Mouse (Mus musculus): ENCODE data around the gene Frmd4b.

GRCm38 (mm10) chr6:97472873-97473550, 144.3 kb downstream of the Frmd4b start:
- TF ChIP-seq POLR2A (IDR thresholded peaks at IDR 0.05; ENCODE audit: control insufficient read depth, extremely low read depth, insufficient read depth, low read length, poor library complexity) (no peak), CTCF (IDR thresholded peaks at IDR 0.05; ENCODE audit: borderline replicate concordance, control insufficient read depth, extremely low read depth, insufficient read depth, low read length, poor library complexity) (no peak)

Data from thymus, adult 2 months (tissue).